Mouse (Mus musculus) testis, adult 2 months (tissue): ENCODE data around the gene Olfr1371.

Source experiments
- CTCF ChIP-seq: fragments of 200-500 bp; IDR thresholded peaks from 2 replicates; pipeline ENCODE4 v1.5.1; 2012; ENCODE audit warnings: low read depth, mild to moderate bottlenecking, inconsistent platforms, low read length, moderate library complexity; ENCODE audit not compliant: control insufficient read depth, insufficient read depth, insufficient replicate concordance
- POLR2A ChIP-seq: fragments of 200-500 bp; IDR thresholded peaks from 2 replicates; pipeline ENCODE4 v1.6.1; 2012; ENCODE audit warnings: low read depth, mild to moderate bottlenecking, inconsistent platforms, low read length, moderate library complexity; ENCODE audit not compliant: control insufficient read depth

- TF ChIP-seq CTCF (no peak), POLR2A (no peak)
Observed at GRCm38 (mm10) chr11:52258711-52259110, 44.9 kb upstream of the Olfr1371 start.
